Mouse (Mus musculus): ENCODE results near the gene Acly.

The Acly gene

GRCm38 (mm10) chr11:100527458-100528374, at the start of gene Acly:
TSS of gene Acly (minus strand) at chr11:100528000.
- peak; percentile 100 for DNase-seq (ENCODE audit: low spot score)

GRCm38 (mm10) chr11:100576256-100576655, 48.5 kb upstream of the Acly start:
- DNase-seq (ENCODE audit: low spot score), result no peak

- DNase-seq (ENCODE audit: low spot score), result no peak
These were observed 47.7 kb upstream of the Acly start for GRCm38 (mm10) chr11:100575484-100575855.

- DNase-seq (ENCODE audit: low spot score), result peak; percentile 59
These were observed 47.1 kb upstream of the Acly start, which contains the start of gene Cnp for GRCm38 (mm10) chr11:100574708-100575483. TSS of gene Cnp (plus strand) at chr11:100574904.

- DNase-seq (ENCODE audit: low spot score), result no peak
These were observed 46.4 kb upstream of the Acly start for GRCm38 (mm10) chr11:100574188-100574587.

GRCm38 (mm10) chr11:100571202-100571567, 43.4 kb upstream of the Acly start:
- no peak for DNase-seq (ENCODE audit: low spot score)

- DNase-seq (ENCODE audit: low spot score), result peak; percentile 42
These were observed 42.8 kb upstream of the Acly start for GRCm38 (mm10) chr11:100570430-100571201.

- peak; percentile 67 for DNase-seq (ENCODE audit: low spot score)
These were observed 42.0 kb upstream of the Acly start for GRCm38 (mm10) chr11:100569789-100570188.

GRCm38 (mm10) chr11:100568692-100569091, 40.9 kb upstream of the Acly start:
- no peak for DNase-seq (ENCODE audit: low spot score)

GRCm38 (mm10) chr11:100567815-100568245, 40.0 kb upstream of the Acly start:
- DNase-seq (ENCODE audit: low spot score), result no peak

- no peak for DNase-seq (ENCODE audit: low spot score)
These were observed 39.4 kb upstream of the Acly start for GRCm38 (mm10) chr11:100567229-100567628.

GRCm38 (mm10) chr11:100564703-100565102, 36.9 kb upstream of the Acly start:
- no peak for DNase-seq (ENCODE audit: low spot score)

- no peak for DNase-seq (ENCODE audit: low spot score)
These were observed 36.5 kb upstream of the Acly start for GRCm38 (mm10) chr11:100564297-100564696.

- DNase-seq (ENCODE audit: low spot score), result no peak
These were observed 33.9 kb upstream of the Acly start for GRCm38 (mm10) chr11:100561748-100562147.

GRCm38 (mm10) chr11:100559476-100559875, 31.7 kb upstream of the Acly start:
- no peak for DNase-seq (ENCODE audit: low spot score)

GRCm38 (mm10) chr11:100557563-100557962, 29.8 kb upstream of the Acly start:
- DNase-seq (ENCODE audit: low spot score), result no peak

- peak; percentile 58 for DNase-seq (ENCODE audit: low spot score)
These were observed 27.8 kb upstream of the Acly start for GRCm38 (mm10) chr11:100555583-100555982.

GRCm38 (mm10) chr11:100552842-100553241, 25.0 kb upstream of the Acly start:
- no peak for DNase-seq (ENCODE audit: low spot score)

- no peak for DNase-seq (ENCODE audit: low spot score)
These were observed 22.3 kb upstream of the Acly start for GRCm38 (mm10) chr11:100550101-100550500.

- no peak for DNase-seq (ENCODE audit: low spot score)
These were observed 21.7 kb upstream of the Acly start for GRCm38 (mm10) chr11:100549466-100549865.

- no peak for DNase-seq (ENCODE audit: low spot score)
These were observed 20.3 kb upstream of the Acly start for GRCm38 (mm10) chr11:100548141-100548540.

GRCm38 (mm10) chr11:100546955-100547354, 19.2 kb upstream of the Acly start:
- no peak for DNase-seq (ENCODE audit: low spot score)

All from ovary, adult 18-20 months (tissue).